Mouse (Mus musculus) heart, embryonic 12.5 days (tissue): ENCODE results near the gene Col6a5. TPM values are rescaled to one million over a fixed set of nuclear protein-coding genes. Genes with fewer than 3 reads are reported as not detected.

Experiments used
- ATAC-seq: fragments of 200-750 bp; cut with Nextera tagmentation; 2 replicates; pipeline ENCODE4 v1.8.0; 2017; ENCODE audit warnings: moderate TSS enrichment, moderate library complexity; ENCODE audit not compliant: insufficient number of reproducible peaks, low FRiP score
- H3K27ac ChIP-seq: fragments of 300-500 bp; sonication (generic); 2 replicates; pipeline ENCODE4 v1.5.1; 2016; ENCODE audit warnings: mild to moderate bottlenecking, moderate library complexity; ENCODE audit not compliant: poor library complexity, severe bottlenecking
- H3K27me3 ChIP-seq: fragments of 300-500 bp; sonication (generic); replicated peaks from 2 replicates; pipeline ENCODE4 v1.6.1; 2016; ENCODE audit warnings: mild to moderate bottlenecking, moderate library complexity
- H3K36me3 ChIP-seq: fragments of 300-500 bp; sonication (generic); 2 replicates; pipeline ENCODE4 v1.6.1; 2016; ENCODE audit warnings: mild to moderate bottlenecking, moderate library complexity
- H3K4me1 ChIP-seq: fragments of 300-500 bp; sonication (generic); replicated peaks from 2 replicates; pipeline ENCODE4 v1.6.1; 2016; ENCODE audit warnings: mild to moderate bottlenecking
- H3K4me2 ChIP-seq: fragments of 300-500 bp; sonication (generic); 2 replicates; pipeline ENCODE4 v1.6.1; 2016; ENCODE audit warnings: mild to moderate bottlenecking, moderate library complexity
- H3K4me3 ChIP-seq: fragments of 300-500 bp; sonication (generic); 2 replicates; pipeline ENCODE4 v1.5.1; 2016; ENCODE audit warnings: mild to moderate bottlenecking
- H3K9ac ChIP-seq: fragments of 300-500 bp; sonication (generic); 2 replicates; pipeline ENCODE4 v1.6.1; 2016; ENCODE audit warnings: mild to moderate bottlenecking, moderate library complexity
- H3K9me3 ChIP-seq: fragments of 300-500 bp; sonication (generic); replicated peaks from 2 replicates; pipeline ENCODE4 v1.6.1; 2016; ENCODE audit warnings: mild to moderate bottlenecking, moderate library complexity
- WGBS: fragments of 180-500 bp; shearing (Covaris S2); methylation state at CpG from one replicate; pipeline ENCODE4 v1.1.7; 2016; 5-methylcytosine and 5-hydroxymethylcytosine counted together
- polyA plus RNA-seq: library from polyadenylated mRNA; unstranded; fragments of >200 nt; fragmentation: Nextera tagmentation; extraction: Ambion mirVana; gene quantifications from 2 replicates; pipeline ENCODE4 v1.2.1, GENCODE M21; 2016

Gene Col6a5
- polyA plus RNA-seq, 1 experiment from 2014 or later = 0.08 TPM

- Histone ChIP-seq H3K4me2 (no peak overlapping the region), H3K36me3 (no peaks in the 10 kb centered on the region), H3K27me3 (peaks cover 2% of the 10 kb centered on the region; the same call in 1 of the 2 replicates), H3K27ac (no peak overlapping the region), H3K9ac (no peak overlapping the region), H3K4me1 (no peaks in the 10 kb centered on the region), H3K4me3 (no peak overlapping the region), H3K9me3 (no peaks in the 10 kb centered on the region)
- 83% methylated on average over 14 of the region's 14 CpGs for WGBS
- no peak for ATAC-seq
These were observed 11.0 kb upstream of the Col6a5 start for GRCm38 (mm10) chr9:105971351-105971894.

- WGBS = 59% methylated on average over 5 of the region's 5 CpGs
- no peak overlapping the region for H3K4me2 ChIP-seq
- no peaks in the 10 kb centered on the region for H3K4me1 ChIP-seq
These were observed 10.5 kb upstream of the Col6a5 start for GRCm38 (mm10) chr9:105970901-105971300.

DNA sequence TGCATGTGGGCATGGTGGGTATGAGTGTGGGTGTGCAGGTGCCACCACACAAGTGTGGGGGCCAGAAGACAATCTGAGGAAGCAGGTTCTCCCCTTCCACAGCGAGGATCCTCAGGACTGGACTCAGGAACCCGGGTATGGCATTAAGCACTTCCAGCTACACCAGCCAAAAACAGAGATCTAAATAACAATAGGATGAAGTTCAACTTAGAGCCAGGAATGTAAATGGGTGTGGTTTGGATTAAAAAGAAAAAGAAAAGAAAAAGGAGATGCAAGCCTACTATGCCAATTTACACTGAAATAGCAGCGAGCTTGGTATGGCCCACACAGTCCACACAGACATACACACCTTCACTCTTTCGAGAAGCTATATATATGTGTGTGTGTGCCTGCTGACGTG is 7.5 kb upstream of the Col6a5 start:
- H3K27ac ChIP-seq = no peak overlapping the region
- H3K27me3 ChIP-seq = 0 out of 2 replicates have a peak, but pooled peaks cover 2% of the 10 kb centered on the region
- WGBS = 74% methylated on average over 5 of the region's 5 CpGs
- ATAC-seq = no peak
- H3K4me1 ChIP-seq = no peaks in the 10 kb centered on the region
- no peak overlapping the region for H3K4me2 ChIP-seq
- H3K9me3 ChIP-seq = no peaks in the 10 kb centered on the region
- no peak overlapping the region for H3K9ac ChIP-seq
- H3K4me3 ChIP-seq = no peak overlapping the region
- no peaks in the 10 kb centered on the region for H3K36me3 ChIP-seq

More at GRCm38 (mm10) chr9:105970901-105971300, 10.5 kb upstream of the Col6a5 start:
- Histone ChIP-seq H3K27ac (no peak overlapping the region), H3K27me3 (peaks cover 2% of the 10 kb centered on the region; the same call in 1 of the 2 replicates), H3K9me3 (no peaks in the 10 kb centered on the region), H3K9ac (no peak overlapping the region), H3K4me3 (no peak overlapping the region), H3K36me3 (no peaks in the 10 kb centered on the region)
- ATAC-seq = no peak

- Histone ChIP-seq H3K36me3 (no peaks in the 10 kb centered on the region), H3K4me1 (peaks cover 7% of the 10 kb centered on the region; the same call in 1 of the 2 replicates), H3K4me3 (no peak overlapping the region), H3K9me3 (no peaks in the 10 kb centered on the region), H3K27ac (no peak overlapping the region), H3K27me3 (0 out of 2 replicates have a peak, but pooled peaks cover 4% of the 10 kb centered on the region), H3K9ac (no peak overlapping the region), H3K4me2 (no peak overlapping the region)
- ATAC-seq = no peak
- 61% methylated on average over 1 of the region's 1 CpGs for WGBS
These were observed 1.3 kb downstream of the Col6a5 start for GRCm38 (mm10) chr9:105959116-105959515.

GRCm38 (mm10) chr9:105949755-105950154 is 10.7 kb downstream of the Col6a5 start:
- Histone ChIP-seq H3K9ac (no peak overlapping the region), H3K27ac (no peak overlapping the region), H3K4me2 (no peak overlapping the region), H3K4me1 (no peaks in the 10 kb centered on the region), H3K27me3 (no peaks in the 10 kb centered on the region), H3K4me3 (no peak overlapping the region), H3K9me3 (no peaks in the 10 kb centered on the region), H3K36me3 (no peaks in the 10 kb centered on the region)
- ATAC-seq = no peak
- 77% methylated on average over 1 of the region's 1 CpGs for WGBS

GRCm38 (mm10) chr9:105947577-105947976 is 12.9 kb downstream of the Col6a5 start:
- no peaks in the 10 kb centered on the region for H3K36me3 ChIP-seq
- H3K4me2 ChIP-seq = no peak overlapping the region
- no peak overlapping the region for H3K4me3 ChIP-seq
- H3K27me3 ChIP-seq = no peaks in the 10 kb centered on the region
- no peak overlapping the region for H3K27ac ChIP-seq
- H3K9me3 ChIP-seq = no peaks in the 10 kb centered on the region
- H3K4me1 ChIP-seq = no peaks in the 10 kb centered on the region
- WGBS = 71% methylated on average over 3 of the region's 3 CpGs
- ATAC-seq = no peak
- no peak overlapping the region for H3K9ac ChIP-seq

- ATAC-seq = no peak
- H3K27ac ChIP-seq = no peak overlapping the region
- H3K4me1 ChIP-seq = no peaks in the 10 kb centered on the region
- no peak overlapping the region for H3K9ac ChIP-seq
- H3K4me3 ChIP-seq = no peak overlapping the region
- no peaks in the 10 kb centered on the region for H3K9me3 ChIP-seq
- no peaks in the 10 kb centered on the region for H3K27me3 ChIP-seq
- no peak overlapping the region for H3K4me2 ChIP-seq
- WGBS = 70% methylated on average over 6 of the region's 6 CpGs
- H3K36me3 ChIP-seq = no peaks in the 10 kb centered on the region
These were observed 26.6 kb downstream of the Col6a5 start for GRCm38 (mm10) chr9:105933816-105934215.

- Histone ChIP-seq H3K9ac (no peak overlapping the region), H3K27ac (no peak overlapping the region), H3K27me3 (no peaks in the 10 kb centered on the region), H3K4me1 (no peaks in the 10 kb centered on the region), H3K36me3 (no peaks in the 10 kb centered on the region), H3K4me2 (no peak overlapping the region), H3K4me3 (no peak overlapping the region), H3K9me3 (no peaks in the 10 kb centered on the region)
- 67% methylated on average over 4 of the region's 4 CpGs for WGBS
- no peak for ATAC-seq
These were observed 31.2 kb downstream of the Col6a5 start for GRCm38 (mm10) chr9:105929287-105929686.

- no peak for ATAC-seq
- 75% methylated on average over 6 of the region's 6 CpGs for WGBS
These were observed 31.9 kb downstream of the Col6a5 start for GRCm38 (mm10) chr9:105928406-105929071.

GRCm38 (mm10) chr9:105923659-105924058 is 36.8 kb downstream of the Col6a5 start:
- no peaks in the 10 kb centered on the region for H3K27me3 ChIP-seq
- no peak overlapping the region for H3K9ac ChIP-seq
- 56% methylated on average over 2 of the region's 2 CpGs for WGBS

More at GRCm38 (mm10) chr9:105928406-105929071, 31.9 kb downstream of the Col6a5 start:
- Histone ChIP-seq H3K4me1 (no peaks in the 10 kb centered on the region), H3K27ac (no peak overlapping the region), H3K9ac (no peak overlapping the region), H3K4me2 (no peak overlapping the region), H3K9me3 (no peaks in the 10 kb centered on the region), H3K4me3 (no peak overlapping the region), H3K27me3 (no peaks in the 10 kb centered on the region), H3K36me3 (no peaks in the 10 kb centered on the region)

GRCm38 (mm10) chr9:105915186-105915585 is 45.3 kb downstream of the Col6a5 start:
- no peaks in the 10 kb centered on the region for H3K4me1 ChIP-seq
- no peak for ATAC-seq

More at GRCm38 (mm10) chr9:105923659-105924058, 36.8 kb downstream of the Col6a5 start:
- H3K9me3 ChIP-seq = no peaks in the 10 kb centered on the region
- ATAC-seq = no peak
- no peak overlapping the region for H3K4me3 ChIP-seq
- no peaks in the 10 kb centered on the region for H3K36me3 ChIP-seq
- no peak overlapping the region for H3K27ac ChIP-seq
- no peak overlapping the region for H3K4me2 ChIP-seq
- no peaks in the 10 kb centered on the region for H3K4me1 ChIP-seq

More at GRCm38 (mm10) chr9:105915186-105915585, 45.3 kb downstream of the Col6a5 start:
- Histone ChIP-seq H3K4me2 (no peak overlapping the region), H3K27ac (no peak overlapping the region), H3K27me3 (no peaks in the 10 kb centered on the region), H3K4me3 (no peak overlapping the region), H3K9me3 (no peaks in the 10 kb centered on the region; the same call in 1 of the 2 replicates), H3K9ac (no peak overlapping the region), H3K36me3 (no peaks in the 10 kb centered on the region)
- 38% methylated on average over 4 of the region's 4 CpGs for WGBS
